In the genomic region with DNA sequence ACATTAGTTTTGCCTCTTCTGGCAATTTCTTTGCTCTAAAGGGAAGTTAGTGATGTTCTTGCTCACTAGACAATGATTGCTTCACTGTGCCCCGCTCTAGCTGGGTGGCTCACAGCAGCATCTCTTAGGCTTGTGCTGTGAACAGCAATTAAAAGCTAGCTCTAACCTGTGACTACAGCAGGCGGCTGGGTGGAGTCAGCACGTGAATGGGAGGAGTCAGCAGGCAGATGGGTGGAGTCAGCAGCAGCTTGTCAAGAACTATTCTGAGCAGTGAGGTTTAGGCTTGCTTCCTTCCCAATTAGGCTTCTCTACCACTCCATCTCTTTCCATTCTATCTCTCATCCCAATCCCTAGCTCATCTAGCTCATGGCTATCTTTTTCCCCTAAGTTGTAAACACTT, we compare ENCODE assay signal across 19 mouse cellular contexts.
DNase-seq lines count a peak whose midpoint lies in the region; ATAC-seq and TF ChIP-seq lines count a peak whose summit lies in the region.
"Had no signal": no experiment of that assay in that cellular context is flagged by ENCODE, and none has a peak within 500 bp of the region (broad histone marks: within the 10 kb centered on the region; RNA-seq: fewer than 3 reads in every experiment).

No protein-coding gene starts in this region.

- H3K36me3 ChIP-seq in thymus, adult 2 months (ENCODE audit: control insufficient read depth, insufficient read depth, low read length), result no peaks in the 10 kb centered on the region
- H3K36me3 ChIP-seq in heart, embryonic 12.5 days, result no peaks in the 10 kb centered on the region
- H3K36me3 ChIP-seq: embryonic facial prominence, embryonic 13.5 days; intestine, embryonic 15.5 days; kidney, embryonic 15.5 days; limb, embryonic 12.5 days had no signal

- 42% methylated on average over 3 of the region's 3 CpGs for WGBS in thymus, adult 2 months
- 49% methylated on average over 3 of the region's 3 CpGs for WGBS in heart, embryonic 12.5 days

- no peak overlapping the region for H3K9ac ChIP-seq in heart, embryonic 12.5 days
- H3K9ac ChIP-seq: embryonic facial prominence, embryonic 13.5 days; hindbrain, embryonic 15.5 days; intestine, embryonic 15.5 days; kidney, embryonic 15.5 days; limb, embryonic 12.5 days had no signal

- ATAC-seq in heart, embryonic 12.5 days (ENCODE audit: insufficient number of reproducible peaks, low FRiP score), result no peak
- ATAC-seq: intestine, embryonic 15.5 days had no signal

- H3K27ac ChIP-seq in gastrocnemius, adult 2 months, result peak overlapping the region; percentile 87
- H3K27ac ChIP-seq in thymus, adult 2 months (ENCODE audit: control insufficient read depth, insufficient read depth, low read length), result no peak overlapping the region
- no peak overlapping the region for H3K27ac ChIP-seq in heart, embryonic 12.5 days (ENCODE audit: poor library complexity, severe bottlenecking)
- H3K27ac ChIP-seq: embryonic facial prominence, embryonic 13.5 days; hindbrain, embryonic 15.5 days; intestine, embryonic 15.5 days; kidney, embryonic 15.5 days; limb, embryonic 12.5 days had no signal

- H3K9me3 ChIP-seq in heart, embryonic 12.5 days (replicated peaks), result no peaks in the 10 kb centered on the region
- H3K9me3 ChIP-seq: embryonic facial prominence, embryonic 13.5 days; hindbrain, embryonic 15.5 days; intestine, embryonic 15.5 days; kidney, embryonic 15.5 days; limb, embryonic 12.5 days had no signal

- no peak for TF ChIP-seq POLR2A in thymus, adult 2 months (IDR thresholded peaks at IDR 0.05; ENCODE audit: control insufficient read depth, extremely low read depth, insufficient read depth, low read length, poor library complexity)

- peak; percentile 44 for DNase-seq in gastrocnemius, adult 2 months
- no peak for DNase-seq in gastrocnemius, adult 18-20 months (ENCODE audit: low spot score)
- DNase-seq in thymus, postnatal 14 days, result peak; percentile 10
- no peak for DNase-seq in thymus, adult 2 months
- peak; percentile 28 for DNase-seq in c-Kit-positive CD71-positive TER-119-positive erythroid progenitor cells, embryonic 14.5 days (ENCODE audit: low spot score)
- DNase-seq in naive thymus-derived CD4-positive, alpha-beta T cell, adult 2 months (ENCODE audit: low read depth), result peak; percentile 19
- no peak for DNase-seq in urinary bladder, adult 2 months (ENCODE audit: low spot score)
- DNase-seq: adrenal gland, postnatal 36 days; cerebellum, adult 9-11 months; heart, adult 18-20 months; heart, postnatal 4 days; lung, postnatal 14 days; right cerebral cortex, adult 18-20 months had no signal

- intact Hi-C loops in gastrocnemius, adult 2 months (cut with DNase I), result no loop called here

- no peaks in the 10 kb centered on the region for H3K4me1 ChIP-seq in thymus, adult 2 months (replicated peaks; ENCODE audit: control insufficient read depth, insufficient read depth, low read length)
- no peaks in the 10 kb centered on the region for H3K4me1 ChIP-seq in heart, embryonic 12.5 days (replicated peaks)
- H3K4me1 ChIP-seq: hindbrain, embryonic 15.5 days; intestine, embryonic 15.5 days had no signal

- no peaks in the 10 kb centered on the region for H3K27me3 ChIP-seq in thymus, adult 2 months (ENCODE audit: control insufficient read depth, insufficient read depth, low read length)
- H3K27me3 ChIP-seq in heart, embryonic 12.5 days (replicated peaks), result no peaks in the 10 kb centered on the region
- H3K27me3 ChIP-seq: embryonic facial prominence, embryonic 13.5 days; hindbrain, embryonic 15.5 days; intestine, embryonic 15.5 days; kidney, embryonic 15.5 days; limb, embryonic 12.5 days had no signal

- H3K4me3 ChIP-seq in gastrocnemius, adult 2 months, result no peak overlapping the region
- no peak overlapping the region for H3K4me3 ChIP-seq in thymus, adult 2 months (ENCODE audit: control insufficient read depth, insufficient read depth, low read length)
- H3K4me3 ChIP-seq in heart, embryonic 12.5 days, result no peak overlapping the region
- H3K4me3 ChIP-seq: embryonic facial prominence, embryonic 13.5 days; hindbrain, embryonic 15.5 days; intestine, embryonic 15.5 days; kidney, embryonic 15.5 days; limb, embryonic 12.5 days had no signal

- H3K4me2 ChIP-seq in heart, embryonic 12.5 days, result no peak overlapping the region
- H3K4me2 ChIP-seq: embryonic facial prominence, embryonic 13.5 days; hindbrain, embryonic 15.5 days; intestine, embryonic 15.5 days; kidney, embryonic 15.5 days; limb, embryonic 12.5 days had no signal

- TF ChIP-seq CTCF in gastrocnemius, adult 2 months (IDR thresholded peaks at IDR 0.05), result no peak
- no peak for TF ChIP-seq CTCF in thymus, adult 2 months (IDR thresholded peaks at IDR 0.05; ENCODE audit: borderline replicate concordance, control insufficient read depth, extremely low read depth, insufficient read depth, low read length, poor library complexity)

Comparison
In these comparisons a context has a peak if more than half of its experiments do, and no peak if none do; other contexts are left out.
1. DNase-seq: peak in gastrocnemius, adult 2 months (single experiment), thymus, postnatal 14 days (single experiment), c-Kit-positive CD71-positive TER-119-positive erythroid progenitor cells, embryonic 14.5 days (single experiment) and naive thymus-derived CD4-positive, alpha-beta T cell, adult 2 months (single experiment); none in gastrocnemius, adult 18-20 months (single experiment), thymus, adult 2 months (single experiment) and urinary bladder, adult 2 months (single experiment).